Mouse (Mus musculus): ENCODE results near the gene Limd1. TPM values are rescaled to one million over a fixed set of nuclear protein-coding genes. Genes with fewer than 3 reads are reported as not detected.

Limd1 gene
- polyA plus RNA-seq, 1 experiment: 20.4 TPM

DNA sequence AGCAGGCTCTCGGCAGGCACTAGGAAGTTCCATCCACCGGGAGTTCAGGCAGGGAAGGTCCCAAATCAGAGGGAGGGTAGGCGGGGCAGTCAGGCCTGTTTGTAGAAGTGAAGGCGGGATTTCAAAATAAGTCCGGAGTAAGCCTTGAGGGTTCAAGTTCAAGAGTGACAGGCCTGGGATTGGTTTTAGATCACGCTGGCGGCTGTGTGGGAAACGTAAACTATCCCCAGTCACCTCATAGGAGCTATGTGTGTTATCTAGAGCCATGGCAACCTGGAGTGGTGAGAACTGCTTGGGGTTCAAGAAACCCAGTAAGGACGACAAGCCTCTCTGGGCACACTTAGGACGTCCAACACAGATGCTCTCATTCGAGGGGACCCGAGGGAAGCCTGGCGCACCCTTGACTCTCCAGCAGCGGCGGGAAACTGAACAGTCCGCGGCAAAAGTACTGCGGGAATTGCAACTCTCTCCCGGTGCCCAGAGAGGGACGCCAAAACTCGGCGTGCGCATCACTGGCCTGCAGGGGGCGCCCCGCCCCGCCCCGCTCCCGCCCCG, 398 bp upstream of the Limd1 start:
- TF ChIP-seq GATA1 (IDR thresholded peaks at IDR 0.05; ENCODE audit: low read length): no peak

DNA sequence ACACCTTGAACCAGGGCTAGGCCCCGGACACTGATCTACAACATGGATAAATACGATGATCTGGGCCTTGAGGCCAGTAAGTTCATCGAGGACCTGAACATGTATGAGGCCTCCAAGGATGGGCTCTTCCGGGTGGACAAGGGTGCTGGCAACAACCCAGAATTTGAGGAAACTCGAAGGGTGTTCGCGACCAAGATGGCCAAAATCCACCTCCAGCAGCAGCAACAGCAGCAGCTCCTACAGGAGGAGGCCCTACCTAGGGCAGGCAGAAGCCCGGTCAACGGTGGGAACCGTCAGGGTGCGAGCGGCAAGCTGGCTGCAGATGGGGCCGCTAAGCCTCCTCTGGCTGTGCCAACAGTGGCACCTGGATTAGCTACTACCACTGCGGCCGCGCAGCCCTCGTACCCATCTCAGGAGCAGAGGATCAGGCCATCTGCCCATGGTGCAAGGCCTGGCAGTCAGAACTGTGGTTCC, 727 bp downstream of the Limd1 start:
- no peak for TF ChIP-seq GATA1 (IDR thresholded peaks at IDR 0.05; ENCODE audit: low read length)

DNA sequence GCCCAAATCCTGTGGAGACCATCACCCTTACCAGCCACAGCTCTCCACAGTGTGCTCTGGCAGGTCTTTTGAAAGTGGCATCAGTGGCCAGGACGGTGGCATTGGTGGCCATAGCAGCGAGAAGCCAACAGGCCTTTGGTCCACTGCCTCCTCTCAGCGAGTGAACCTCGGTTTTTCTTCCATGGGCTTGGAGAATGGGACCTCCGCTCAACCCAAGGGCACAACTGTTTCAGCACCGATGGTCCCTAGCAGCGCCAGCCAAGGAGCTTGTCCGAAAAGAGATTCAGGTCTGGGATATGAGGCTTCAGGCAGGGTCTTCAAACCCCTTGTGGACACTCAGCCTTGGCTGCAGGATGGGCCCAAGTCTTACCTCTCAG, 1.4 kb downstream of the Limd1 start:
- no peak for TF ChIP-seq GATA1 (IDR thresholded peaks at IDR 0.05; ENCODE audit: low read length)

DNA sequence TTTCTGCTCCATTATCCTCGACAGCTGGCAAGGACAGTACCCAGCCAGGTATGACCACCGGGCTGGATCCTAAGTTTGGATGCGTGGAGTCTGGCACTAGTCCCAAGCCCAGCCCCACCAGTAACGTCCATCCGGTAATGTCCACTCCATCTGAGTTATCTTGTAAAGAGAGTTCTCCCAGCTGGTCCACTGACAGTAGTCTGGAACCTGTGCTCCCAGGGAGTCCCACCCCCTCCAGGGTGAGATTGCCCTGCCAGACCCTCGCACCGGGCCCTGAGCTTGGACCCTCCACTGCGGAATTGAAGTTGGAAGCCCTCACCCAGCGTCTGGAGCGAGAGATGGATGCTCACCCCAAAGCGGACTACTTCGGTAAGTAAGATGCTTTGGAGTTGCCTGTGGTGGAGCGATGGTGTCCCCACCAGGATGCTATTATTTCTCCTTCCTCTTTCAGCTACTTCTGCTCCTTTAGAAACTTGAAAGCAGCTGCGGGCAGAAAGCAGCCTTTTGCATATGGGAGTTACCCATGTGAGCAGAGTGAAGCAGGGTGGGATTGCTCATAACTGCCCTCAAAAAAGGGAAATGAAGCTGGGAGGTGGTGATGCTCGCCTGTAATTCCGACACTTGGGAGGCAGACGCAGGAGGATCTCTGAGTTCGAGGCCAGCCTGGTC, 1.9 kb downstream of the Limd1 start:
- no peak for TF ChIP-seq GATA1 (IDR thresholded peaks at IDR 0.05; ENCODE audit: low read length)

DNA sequence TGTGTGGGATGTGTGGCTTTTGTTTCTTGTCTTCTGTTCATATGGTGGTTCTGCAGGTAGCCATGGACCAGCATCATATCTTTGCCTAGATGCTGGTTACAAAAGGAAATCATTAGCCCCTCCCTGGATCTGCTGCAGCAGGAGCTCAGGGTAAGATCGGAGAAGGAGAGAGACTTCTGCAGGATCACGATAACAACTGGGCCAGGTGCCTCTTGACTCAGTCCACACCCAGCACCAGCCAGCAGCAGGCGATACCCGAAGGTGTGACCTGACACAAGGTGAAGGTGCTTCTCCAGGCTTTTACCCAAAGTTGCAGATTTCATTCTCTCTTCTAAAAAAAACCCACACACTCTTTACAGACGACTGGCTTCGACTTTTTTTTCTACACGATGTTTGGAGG, 2.6 kb downstream of the Limd1 start:
- no peak for TF ChIP-seq GATA1 (IDR thresholded peaks at IDR 0.05; ENCODE audit: low read length)

DNA sequence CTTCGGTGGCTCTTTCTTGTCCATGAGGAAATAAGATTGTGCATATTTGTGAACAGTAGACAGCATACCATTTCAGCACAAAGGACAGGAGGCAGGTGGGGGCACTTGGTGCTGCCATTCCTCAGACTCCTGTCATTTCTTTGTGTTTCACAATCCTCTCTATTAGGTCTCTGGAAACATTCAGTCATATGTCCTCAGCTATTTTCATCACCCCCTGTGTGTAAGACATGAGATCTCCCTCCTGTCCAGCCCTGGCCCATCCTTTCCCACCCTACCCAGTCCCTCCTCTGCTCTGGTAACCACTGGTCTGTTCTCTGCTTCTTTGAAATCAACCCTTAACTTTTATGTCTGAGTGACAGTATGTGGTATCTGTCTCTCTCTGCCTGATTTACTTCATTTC, 5.1 kb downstream of the Limd1 start:
- TF ChIP-seq GATA1 (IDR thresholded peaks at IDR 0.05; ENCODE audit: low read length): no peak

DNA sequence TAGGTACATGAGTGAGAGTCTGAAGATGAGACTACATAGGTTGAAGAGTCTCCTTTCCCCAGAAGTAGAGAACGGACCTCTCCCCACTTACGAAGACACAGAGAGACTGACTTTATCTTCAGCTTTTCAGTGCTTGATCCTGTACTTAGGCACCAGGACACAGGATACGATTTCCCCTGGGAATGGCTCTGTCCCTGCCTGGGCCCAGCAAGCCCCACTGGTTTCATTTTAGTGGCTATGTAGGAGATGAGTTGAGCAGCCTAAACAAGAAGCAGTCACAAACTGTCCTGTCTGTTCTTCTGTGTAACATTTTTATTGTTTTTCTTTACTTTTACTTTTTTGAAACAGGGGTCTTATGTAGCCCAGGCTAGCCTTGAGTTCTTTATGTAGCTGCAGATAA, 6.3 kb downstream of the Limd1 start:
- no peak for TF ChIP-seq GATA1 (IDR thresholded peaks at IDR 0.05; ENCODE audit: low read length)

DNA sequence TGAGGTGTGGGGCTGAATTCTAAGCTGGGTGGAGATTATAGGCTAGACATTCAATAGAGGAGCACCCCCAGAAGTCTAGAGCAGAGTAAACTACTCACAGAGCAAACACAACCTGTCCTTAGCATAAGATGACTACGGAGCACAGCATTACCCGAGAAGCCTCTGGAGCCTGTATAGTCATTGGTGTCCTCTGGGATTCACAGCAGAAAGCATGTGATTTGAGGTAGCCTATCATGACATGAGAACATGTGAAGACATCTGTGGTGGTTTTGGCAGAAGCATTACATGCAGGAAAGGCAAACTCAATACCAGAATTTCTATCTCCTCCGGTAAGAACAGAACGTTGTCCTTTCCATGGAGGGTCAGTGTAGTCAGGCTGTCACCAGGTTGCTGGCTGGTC, 7.1 kb downstream of the Limd1 start:
- TF ChIP-seq GATA1 (IDR thresholded peaks at IDR 0.05; ENCODE audit: low read length): no peak

DNA sequence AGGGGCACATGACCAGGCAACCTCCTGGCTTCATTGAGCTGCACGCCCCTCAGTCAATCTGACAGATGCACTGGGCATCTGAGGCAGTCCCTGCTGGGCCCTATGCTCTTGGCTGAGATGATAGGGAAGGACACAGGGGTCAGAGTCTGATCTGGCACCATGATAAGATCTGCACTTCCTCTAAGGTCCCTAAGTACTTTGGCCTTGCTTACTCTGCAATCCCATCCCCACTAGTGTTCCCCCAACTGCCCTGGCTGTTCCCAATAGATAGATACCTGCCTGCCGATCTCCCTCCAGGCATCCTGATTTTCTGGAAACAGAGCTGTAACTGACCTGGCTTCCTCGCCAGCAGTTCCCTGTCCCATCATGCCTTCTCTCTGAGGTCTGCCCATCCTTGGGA, 8.1 kb downstream of the Limd1 start:
- TF ChIP-seq GATA1 (IDR thresholded peaks at IDR 0.05; ENCODE audit: low read length): no peak

DNA sequence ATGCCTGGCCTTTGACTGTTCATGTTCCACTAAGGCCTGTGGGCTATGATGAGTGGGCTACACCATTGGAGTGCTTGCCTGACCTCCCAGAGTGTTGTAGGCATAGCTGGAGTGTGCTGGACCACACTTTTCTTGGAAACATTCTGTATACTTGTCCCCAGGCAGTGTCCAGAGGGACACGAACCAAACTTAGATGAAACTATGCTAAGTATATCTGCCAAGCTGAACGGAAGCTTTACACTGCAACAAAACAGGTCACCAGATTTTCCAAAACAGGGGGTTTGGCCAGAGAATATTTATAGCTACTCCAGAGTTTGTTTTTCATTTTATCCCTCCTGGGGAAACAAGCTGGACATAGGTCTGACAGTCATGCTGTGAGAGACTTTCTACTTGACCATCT, 10.6 kb downstream of the Limd1 start:
- TF ChIP-seq GATA1 (IDR thresholded peaks at IDR 0.05; ENCODE audit: low read length): no peak

DNA sequence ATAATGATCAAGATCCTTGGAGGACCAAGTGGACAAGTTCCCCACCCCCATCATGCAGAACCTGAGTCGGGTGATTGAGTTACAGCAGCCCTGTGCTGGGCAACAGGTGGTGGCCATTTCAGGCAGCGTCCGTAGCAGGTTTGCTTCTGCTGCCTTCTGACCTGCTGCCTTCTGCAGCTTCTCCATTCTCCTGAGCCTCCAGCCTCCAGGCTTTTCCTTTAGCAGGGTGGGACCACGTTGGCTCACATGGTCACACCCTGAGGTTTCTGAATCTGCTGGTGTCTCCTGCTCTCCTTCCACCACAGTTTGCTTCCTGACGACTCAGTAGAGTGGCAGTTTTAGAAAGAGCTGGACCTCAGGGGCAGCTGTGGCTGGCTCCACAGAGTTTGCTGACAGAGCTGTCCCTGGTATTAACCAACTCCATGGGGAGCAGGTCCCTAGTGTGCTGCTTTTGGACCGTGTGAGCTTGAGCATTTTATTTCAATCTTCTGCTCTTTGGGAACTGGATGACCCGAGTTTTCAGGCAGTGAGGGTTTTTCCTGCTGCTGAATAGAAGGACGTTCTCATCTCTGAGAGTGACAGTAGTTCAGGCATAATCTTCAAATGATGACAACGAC, 11.3 kb downstream of the Limd1 start:
- TF ChIP-seq GATA1 (IDR thresholded peaks at IDR 0.05; ENCODE audit: low read length): no peak

DNA sequence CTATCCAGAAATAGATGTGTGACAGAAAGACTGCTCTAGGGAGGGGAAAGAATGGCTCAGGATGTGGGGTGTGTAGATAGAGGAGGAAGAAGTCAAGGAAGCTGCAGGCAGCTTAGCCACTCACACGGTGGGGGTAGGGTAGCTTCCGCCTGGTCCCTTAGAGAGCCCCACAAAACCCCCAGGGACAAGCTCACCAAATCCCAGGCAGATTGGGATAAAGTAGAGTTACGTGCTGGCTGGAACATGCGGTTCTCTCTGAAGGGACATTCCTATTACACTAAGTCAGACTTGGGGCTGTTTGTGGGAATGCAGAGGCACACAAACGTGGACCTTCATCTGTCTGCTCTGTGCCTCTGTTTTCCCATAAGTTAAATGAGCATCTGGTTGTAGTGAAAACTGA, 12.4 kb downstream of the Limd1 start:
- no peak for TF ChIP-seq GATA1 (IDR thresholded peaks at IDR 0.05; ENCODE audit: low read length)

DNA sequence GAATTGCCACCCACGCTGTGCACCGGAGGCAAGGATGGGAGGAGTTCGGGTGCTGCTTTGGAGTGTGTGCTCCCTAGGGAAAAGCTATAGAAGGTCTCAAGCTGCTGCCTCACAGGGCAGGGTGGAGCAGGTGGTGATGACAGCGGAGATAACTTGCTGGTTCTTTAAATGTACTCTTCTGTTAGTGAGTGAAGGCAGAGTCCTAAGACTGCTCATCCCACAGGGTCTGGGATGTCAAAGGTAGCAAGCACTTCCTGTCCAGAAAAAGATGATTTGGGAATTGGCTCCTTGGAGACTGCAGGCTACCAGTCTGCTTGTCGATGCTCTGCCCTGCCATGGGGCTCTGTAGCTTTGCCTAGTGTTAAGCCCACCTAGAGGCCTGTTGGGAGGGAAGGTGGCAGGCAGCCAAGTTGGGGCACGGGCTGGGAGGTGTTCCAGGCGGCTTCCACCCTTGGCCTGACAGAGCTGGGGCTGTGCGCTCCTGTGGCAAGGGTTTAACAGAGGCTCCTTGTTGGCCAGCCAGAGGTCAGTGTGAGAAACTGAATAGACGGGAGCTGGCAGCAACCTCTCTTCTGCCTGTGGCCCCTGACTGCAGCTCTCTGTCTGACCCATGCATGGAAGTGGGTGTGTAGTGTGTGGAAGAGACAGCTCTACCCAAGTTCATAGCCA, 13.5 kb downstream of the Limd1 start:
- TF ChIP-seq GATA1 (IDR thresholded peaks at IDR 0.05; ENCODE audit: low read length): no peak

DNA sequence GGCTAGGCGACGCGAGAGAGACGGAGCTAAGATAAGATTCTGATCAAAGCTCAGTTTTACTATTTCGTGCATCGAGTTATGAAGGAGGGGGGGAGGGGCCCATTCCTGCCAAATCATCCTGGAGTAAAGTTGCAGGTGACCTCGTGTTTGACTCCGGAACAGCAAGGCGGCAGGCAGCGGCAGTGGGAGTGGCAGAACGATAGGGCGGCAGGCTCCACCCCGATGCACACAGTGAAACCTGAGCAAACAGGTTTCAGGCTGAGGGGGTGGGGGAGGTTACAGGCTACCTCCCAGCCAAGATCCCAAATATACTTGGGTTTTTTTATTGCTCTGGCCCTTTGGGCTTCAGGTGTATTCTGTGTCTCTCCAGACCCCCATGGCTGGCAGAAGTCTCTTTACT, 18.2 kb downstream of the Limd1 start:
- no peak for TF ChIP-seq GATA1 (IDR thresholded peaks at IDR 0.05; ENCODE audit: low read length)

DNA sequence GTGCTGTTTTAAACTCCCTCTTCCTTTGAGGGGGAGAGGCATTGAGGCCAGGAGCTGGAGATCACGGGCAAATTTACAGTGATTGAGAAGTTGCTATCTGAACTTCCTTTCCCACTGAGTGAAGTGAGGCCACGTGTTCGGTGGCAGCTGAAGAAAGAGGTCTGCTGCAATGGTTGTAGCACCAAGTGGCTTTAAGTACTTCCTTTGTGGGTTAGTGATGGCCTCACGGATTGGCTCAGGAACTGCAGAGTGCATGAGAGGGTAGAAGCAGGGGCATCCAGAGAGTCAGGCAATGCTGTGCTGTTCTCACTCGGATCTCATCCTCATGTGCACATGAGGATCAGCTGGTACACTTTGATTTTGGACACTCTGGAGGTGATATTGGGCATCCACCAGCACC, 19.4 kb downstream of the Limd1 start:
- no peak for TF ChIP-seq GATA1 (IDR thresholded peaks at IDR 0.05; ENCODE audit: low read length)

DNA sequence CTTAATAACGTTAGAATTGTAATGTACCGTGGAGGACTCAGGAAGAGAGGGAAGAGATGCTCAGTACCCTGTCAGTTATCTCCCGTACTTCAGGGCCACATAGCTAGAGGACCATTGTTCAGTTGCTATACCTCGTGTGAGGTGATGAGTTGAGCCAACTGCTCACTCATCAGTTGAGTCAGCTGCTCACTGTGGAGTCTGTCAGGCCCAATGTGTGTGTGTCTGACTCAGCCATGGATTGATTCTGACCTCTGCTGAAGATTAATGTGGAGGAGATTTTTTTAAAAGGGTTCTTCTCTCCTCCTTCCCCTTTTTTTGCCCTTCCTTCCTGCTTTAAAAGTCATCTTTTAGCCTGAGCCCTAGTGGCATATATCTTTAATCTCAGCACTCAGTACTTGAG, 22.0 kb downstream of the Limd1 start:
- no peak for TF ChIP-seq GATA1 (IDR thresholded peaks at IDR 0.05; ENCODE audit: low read length)

Data from G1E-ER4 (cell line).